Mouse (Mus musculus): ENCODE measurements around the gene Ppp2r2c.

DNA sequence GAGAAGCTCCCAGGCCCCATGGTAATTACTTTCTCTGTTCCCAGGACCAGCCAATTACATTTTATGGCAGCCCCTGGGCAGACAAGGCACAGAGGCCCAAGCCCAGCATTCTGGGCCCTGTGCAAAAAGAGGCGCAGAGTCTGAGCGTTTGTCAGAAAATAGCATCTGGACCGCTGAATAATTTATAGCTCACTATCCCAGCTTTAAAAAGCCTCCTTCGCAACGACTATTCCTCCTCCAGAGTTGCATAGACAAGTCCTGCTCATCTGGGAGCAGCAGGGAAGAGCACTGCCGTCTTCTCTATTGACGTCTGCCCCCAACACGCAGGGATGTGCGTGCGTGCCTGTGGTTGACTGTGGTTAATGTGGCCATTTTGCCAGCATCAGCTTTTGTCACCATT lies 23.8 kb upstream of the Ppp2r2c start:
- TF ChIP-seq POLR2A (IDR thresholded peaks at IDR 0.05; ENCODE audit: insufficient read depth, low read depth, low read length), result no peak
- no peak for TF ChIP-seq CTCF (IDR thresholded peaks at IDR 0.05)
